Mouse (Mus musculus) brain, embryonic 14.5 days (tissue): ENCODE results near the gene Capn2.

Experiments
- CTCF ChIP-seq: fragments of 200-500 bp; IDR thresholded peaks from 2 replicates; pipeline ENCODE4 v1.5.1; 2012; ENCODE audit warnings: inconsistent platforms, mild to moderate bottlenecking, moderate library complexity, borderline replicate concordance; ENCODE audit not compliant: insufficient read depth, insufficient read length; ENCODE audit errors: extremely low read depth
- POLR2A ChIP-seq: fragments of 200-500 bp; IDR thresholded peaks from 2 replicates; pipeline ENCODE4 v1.6.1; 2012; ENCODE audit warnings: mild to moderate bottlenecking, inconsistent platforms, borderline replicate concordance; ENCODE audit not compliant: poor library complexity, insufficient read depth, insufficient read length, severe bottlenecking; ENCODE audit errors: extremely low read depth

DNA sequence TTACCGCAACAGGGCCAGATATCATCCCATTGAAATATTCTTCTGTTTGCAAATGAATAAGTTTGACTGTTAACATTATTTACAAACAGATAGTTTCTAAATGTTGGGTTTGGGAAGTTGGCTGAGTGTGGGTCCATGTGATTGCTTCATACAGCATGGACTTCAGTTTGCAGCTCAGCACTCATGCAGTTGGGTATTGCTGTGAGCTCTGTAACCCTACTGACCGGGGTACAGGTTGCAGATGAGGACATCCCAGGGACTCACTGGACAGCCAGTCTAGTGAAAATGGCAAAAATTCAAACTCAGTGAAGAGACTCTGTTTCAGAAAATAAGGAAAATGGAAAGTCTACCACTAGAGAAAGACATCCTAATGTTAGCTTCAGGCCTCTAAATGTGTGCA lies 86.7 kb downstream of the Capn2 start:
- TF ChIP-seq POLR2A (no peak), CTCF (no peak)
